Mouse (Mus musculus): ENCODE measurements around the gene Pitpnm2. TPM values are rescaled to one million over a fixed set of nuclear protein-coding genes. Genes with fewer than 3 reads are reported as not detected.

The Pitpnm2 gene
- polyA plus RNA-seq, 1 experiment from 2014 or later, result 11.8 TPM

GRCm38 (mm10) chr5:124115990-124116845 is 133.3 kb downstream of the Pitpnm2 start, which contains the start of gene Arl6ip4:
Gene Arl6ip4 (plus strand): TSS chr5:124116089.
- no peaks in the 10 kb centered on the region for H3K27me3 ChIP-seq (replicated peaks)
- 1% methylated on average over 64 of the region's 64 CpGs for WGBS

GRCm38 (mm10) chr5:124115531-124115930 is 134.0 kb downstream of the Pitpnm2 start:
- peak overlapping the region; percentile 83 for H3K27ac ChIP-seq
- H3K9ac ChIP-seq, result peak overlapping the region; percentile 81
- no peaks in the 10 kb centered on the region for H3K9me3 ChIP-seq
- peaks cover 10% of the 10 kb centered on the region; the same call in 1 of the 2 replicates for H3K36me3 ChIP-seq (replicated peaks)
- H3K27me3 ChIP-seq (replicated peaks), result no peaks in the 10 kb centered on the region
- ATAC-seq (replicated peaks), result no peak
- peak overlapping the region; percentile 76 for H3K4me3 ChIP-seq
- peak overlapping the region; percentile 97 for H3K4me2 ChIP-seq
- WGBS, result 25% methylated on average over 7 of the region's 7 CpGs
- H3K4me1 ChIP-seq, result peaks cover 45% of the 10 kb centered on the region

More at GRCm38 (mm10) chr5:124115990-124116845, 133.3 kb downstream of the Pitpnm2 start, which contains the start of gene Arl6ip4:
- Histone ChIP-seq H3K36me3 (replicated peaks) (peaks cover 16% of the 10 kb centered on the region; the same call in 1 of the 2 replicates), H3K4me1 (peaks cover 40% of the 10 kb centered on the region), H3K4me3 (peak within 1 kb of the TSS; percentile 76), H3K4me2 (peak within 1 kb of the TSS; percentile 97), H3K9ac (peak within 1 kb of the TSS; percentile 81), H3K9me3 (no peaks in the 10 kb centered on the region), H3K27ac (peak within 1 kb of the TSS; percentile 83)
- ATAC-seq (replicated peaks), result peak; percentile 25

- H3K36me3 ChIP-seq (replicated peaks), result no peaks in the 10 kb centered on the region; the same call in 1 of the 2 replicates
- no peak for ATAC-seq (replicated peaks)
- peaks cover 45% of the 10 kb centered on the region for H3K4me1 ChIP-seq
- no peak overlapping the region for H3K4me3 ChIP-seq
- H3K9ac ChIP-seq, result no peak overlapping the region
- H3K27me3 ChIP-seq (replicated peaks), result no peaks in the 10 kb centered on the region
- WGBS, result 91% methylated on average over 24 of the region's 24 CpGs
- no peak overlapping the region for H3K4me2 ChIP-seq
- no peak overlapping the region for H3K27ac ChIP-seq
- H3K9me3 ChIP-seq, result no peaks in the 10 kb centered on the region
These were observed 135.1 kb downstream of the Pitpnm2 start for GRCm38 (mm10) chr5:124114276-124115025.

GRCm38 (mm10) chr5:124113030-124113429 is 136.5 kb downstream of the Pitpnm2 start:
- peaks cover 43% of the 10 kb centered on the region for H3K4me1 ChIP-seq
- no peak for ATAC-seq (replicated peaks)

GRCm38 (mm10) chr5:124112531-124112930 is 137.0 kb downstream of the Pitpnm2 start:
- Histone ChIP-seq H3K4me1 (peaks cover 38% of the 10 kb centered on the region), H3K4me3 (peak overlapping the region; percentile 77), H3K36me3 (replicated peaks) (no peaks in the 10 kb centered on the region), H3K27ac (peak overlapping the region; percentile 94), H3K27me3 (replicated peaks) (no peaks in the 10 kb centered on the region), H3K9ac (peak overlapping the region; percentile 74), H3K4me2 (peak overlapping the region; percentile 80), H3K9me3 (no peaks in the 10 kb centered on the region)
- under 1% methylated on average over 18 of the region's 18 CpGs for WGBS
- no peak for ATAC-seq (replicated peaks)

More at GRCm38 (mm10) chr5:124113030-124113429, 136.5 kb downstream of the Pitpnm2 start:
- Histone ChIP-seq H3K27ac (peak overlapping the region; percentile 94; the same call in 1 of the 2 replicates), H3K4me2 (peak overlapping the region; percentile 80), H3K9ac (peak overlapping the region; percentile 74), H3K4me3 (peak overlapping the region; percentile 77), H3K36me3 (replicated peaks) (no peaks in the 10 kb centered on the region), H3K9me3 (no peaks in the 10 kb centered on the region), H3K27me3 (replicated peaks) (no peaks in the 10 kb centered on the region)
- 19% methylated on average over 14 of the region's 14 CpGs for WGBS

GRCm38 (mm10) chr5:124111742-124112497 is 137.6 kb downstream of the Pitpnm2 start, which contains the start of gene Ogfod2:
Gene Ogfod2 (plus strand): TSS chr5:124112297.
- peaks cover 32% of the 10 kb centered on the region for H3K4me1 ChIP-seq
- WGBS, result 2% methylated on average over 66 of the region's 66 CpGs
- H3K27me3 ChIP-seq (replicated peaks), result no peaks in the 10 kb centered on the region
- peak; percentile 97 for ATAC-seq (replicated peaks)
- peak within 1 kb of the TSS; percentile 94 for H3K27ac ChIP-seq
- peak within 1 kb of the TSS; percentile 74 for H3K9ac ChIP-seq
- peak within 1 kb of the TSS; percentile 80 for H3K4me2 ChIP-seq
- H3K4me3 ChIP-seq, result peak within 1 kb of the TSS; percentile 77
- no peaks in the 10 kb centered on the region for H3K36me3 ChIP-seq (replicated peaks)
- H3K9me3 ChIP-seq, result no peaks in the 10 kb centered on the region

- H3K27ac ChIP-seq, result peak overlapping the region; percentile 94
- peak; percentile 38 for ATAC-seq (replicated peaks)
- H3K4me2 ChIP-seq, result peak overlapping the region; percentile 80
- peak overlapping the region; percentile 77 for H3K4me3 ChIP-seq
- no peaks in the 10 kb centered on the region for H3K27me3 ChIP-seq (replicated peaks)
- H3K4me1 ChIP-seq, result peaks cover 26% of the 10 kb centered on the region
- WGBS, result 22% methylated on average over 17 of the region's 17 CpGs
- H3K9ac ChIP-seq, result peak overlapping the region; percentile 4
- no peaks in the 10 kb centered on the region for H3K36me3 ChIP-seq (replicated peaks)
- no peaks in the 10 kb centered on the region for H3K9me3 ChIP-seq
These were observed 138.4 kb downstream of the Pitpnm2 start for GRCm38 (mm10) chr5:124111077-124111741.

- Histone ChIP-seq H3K27me3 (replicated peaks) (no peaks in the 10 kb centered on the region), H3K9me3 (no peaks in the 10 kb centered on the region), H3K4me3 (no peak overlapping the region), H3K4me1 (no peaks in the 10 kb centered on the region), H3K27ac (no peak overlapping the region), H3K4me2 (no peak overlapping the region), H3K36me3 (replicated peaks) (no peaks in the 10 kb centered on the region), H3K9ac (no peak overlapping the region)
- WGBS, result 92% methylated on average over 9 of the region's 9 CpGs
- no peak for ATAC-seq (replicated peaks)
These were observed 146.0 kb downstream of the Pitpnm2 start for GRCm38 (mm10) chr5:124103552-124103951.

- Histone ChIP-seq H3K9me3 (no peaks in the 10 kb centered on the region), H3K27ac (no peak overlapping the region), H3K4me2 (no peak overlapping the region), H3K9ac (no peak overlapping the region), H3K4me1 (no peaks in the 10 kb centered on the region), H3K4me3 (no peak overlapping the region), H3K36me3 (replicated peaks) (no peaks in the 10 kb centered on the region), H3K27me3 (replicated peaks) (no peaks in the 10 kb centered on the region)
- WGBS, result 85% methylated on average over 3 of the region's 3 CpGs
- no peak for ATAC-seq (replicated peaks)
These were observed 146.5 kb downstream of the Pitpnm2 start for GRCm38 (mm10) chr5:124103020-124103419.

GRCm38 (mm10) chr5:124102326-124102725 is 147.2 kb downstream of the Pitpnm2 start:
- H3K27ac ChIP-seq, result no peak overlapping the region
- 78% methylated on average over 6 of the region's 6 CpGs for WGBS
- H3K9ac ChIP-seq, result no peak overlapping the region
- no peak overlapping the region for H3K4me3 ChIP-seq
- H3K4me2 ChIP-seq, result no peak overlapping the region
- H3K36me3 ChIP-seq (replicated peaks), result no peaks in the 10 kb centered on the region
- no peaks in the 10 kb centered on the region for H3K9me3 ChIP-seq
- no peak for ATAC-seq (replicated peaks)
- H3K27me3 ChIP-seq (replicated peaks), result no peaks in the 10 kb centered on the region
- no peaks in the 10 kb centered on the region for H3K4me1 ChIP-seq
